Mouse (Mus musculus) urinary bladder, adult 18-20 months (tissue): ENCODE measurements around the gene Krt2.

Experiments used
- DNase-seq, 2 experiments: peaks; one replicate each; pipeline ENCODE4 v3.0.0; 2022; ENCODE audit warnings: low spot score in 2 of 2, mixed read lengths in 2 of 2

The Krt2 gene

GRCm38 (mm10) chr15:101817875-101818274 lies at the start of gene Krt2:
TSS of gene Krt2 (minus strand) at chr15:101818169.
- DNase-seq: no peak

- DNase-seq: no peak
Observed at GRCm38 (mm10) chr15:101866754-101867153, 48.8 kb upstream of the Krt2 start.

GRCm38 (mm10) chr15:101860421-101861130 lies 42.6 kb upstream of the Krt2 start:
- DNase-seq: no peak

- peak; percentile 25 to 50 for DNase-seq
Observed at GRCm38 (mm10) chr15:101859735-101860170, 41.8 kb upstream of the Krt2 start.

GRCm38 (mm10) chr15:101858673-101859425 lies 40.9 kb upstream of the Krt2 start:
- DNase-seq: no peak

- DNase-seq: no peak
Observed at GRCm38 (mm10) chr15:101856696-101857095, 38.7 kb upstream of the Krt2 start.

- peak in 1 of 2 experiments; percentile 28 for DNase-seq
Observed at GRCm38 (mm10) chr15:101855732-101856131, 37.8 kb upstream of the Krt2 start.

GRCm38 (mm10) chr15:101854294-101854693 lies 36.3 kb upstream of the Krt2 start:
- DNase-seq: no peak

- no peak for DNase-seq
Observed at GRCm38 (mm10) chr15:101852571-101852970, 34.6 kb upstream of the Krt2 start.

- no peak for DNase-seq
Observed at GRCm38 (mm10) chr15:101850694-101851093, 32.7 kb upstream of the Krt2 start, which contains the start of gene Krt1. TSS of gene Krt1 (minus strand) at chr15:101850794.

GRCm38 (mm10) chr15:101845971-101846403 lies 28.0 kb upstream of the Krt2 start:
- peak; percentile 35 to 40 for DNase-seq

GRCm38 (mm10) chr15:101843192-101843591 lies 25.2 kb upstream of the Krt2 start:
- peak in 1 of 2 experiments; percentile 35 for DNase-seq

- no peak for DNase-seq
Observed at GRCm38 (mm10) chr15:101834784-101835328, 16.9 kb upstream of the Krt2 start.

- no peak for DNase-seq
Observed at GRCm38 (mm10) chr15:101833131-101833530, 15.2 kb upstream of the Krt2 start.

GRCm38 (mm10) chr15:101829441-101829840 lies 11.5 kb upstream of the Krt2 start:
- DNase-seq: no peak

GRCm38 (mm10) chr15:101821786-101822185 lies 3.8 kb upstream of the Krt2 start:
- DNase-seq: no peak

GRCm38 (mm10) chr15:101803052-101803822 lies 14.7 kb downstream of the Krt2 start:
- DNase-seq: no peak

- DNase-seq: no peak
Observed at GRCm38 (mm10) chr15:101802296-101802835, 15.6 kb downstream of the Krt2 start, which contains the start of gene Krt73. TSS of gene Krt73 (minus strand) at chr15:101802346.

GRCm38 (mm10) chr15:101790867-101791266 lies 27.1 kb downstream of the Krt2 start:
- no peak for DNase-seq

- DNase-seq: no peak
Observed at GRCm38 (mm10) chr15:101786360-101786759, 31.6 kb downstream of the Krt2 start, which contains the start of gene Krt72. TSS of gene Krt72 (minus strand) at chr15:101786460.

- no peak for DNase-seq
Observed at GRCm38 (mm10) chr15:101773420-101773819, 44.5 kb downstream of the Krt2 start.
